Mouse (Mus musculus): Measurements from ENCODE around the gene Afap1.

Afap1 gene

GRCm38 (mm10) chr5:35893093-35893804 lies at the start of gene Afap1:
Gene Afap1 (plus strand): TSS chr5:35893319.
- DNase-seq (ENCODE audit: low spot score) = peak; percentile 99

- no peak for DNase-seq (ENCODE audit: low spot score)
These were observed 41.6 kb upstream of the Afap1 start for GRCm38 (mm10) chr5:35851485-35851884.

GRCm38 (mm10) chr5:35853463-35853862 lies 39.7 kb upstream of the Afap1 start:
- no peak for DNase-seq (ENCODE audit: low spot score)

- no peak for DNase-seq (ENCODE audit: low spot score)
These were observed 36.9 kb upstream of the Afap1 start for GRCm38 (mm10) chr5:35856245-35856644.

- peak; percentile 56 for DNase-seq (ENCODE audit: low spot score)
These were observed 35.0 kb upstream of the Afap1 start for GRCm38 (mm10) chr5:35858069-35858468.

- DNase-seq (ENCODE audit: low spot score) = no peak
These were observed 31.7 kb upstream of the Afap1 start for GRCm38 (mm10) chr5:35861456-35861855.

GRCm38 (mm10) chr5:35869973-35870372 lies 23.1 kb upstream of the Afap1 start:
- no peak for DNase-seq (ENCODE audit: low spot score)

GRCm38 (mm10) chr5:35870408-35871012 lies 22.6 kb upstream of the Afap1 start:
- DNase-seq (ENCODE audit: low spot score) = peak; percentile 61

GRCm38 (mm10) chr5:35873382-35873781 lies 19.7 kb upstream of the Afap1 start:
- no peak for DNase-seq (ENCODE audit: low spot score)

- no peak for DNase-seq (ENCODE audit: low spot score)
These were observed 16.9 kb upstream of the Afap1 start for GRCm38 (mm10) chr5:35876236-35876635.

GRCm38 (mm10) chr5:35879199-35879598 lies 13.9 kb upstream of the Afap1 start:
- DNase-seq (ENCODE audit: low spot score) = no peak

- DNase-seq (ENCODE audit: low spot score) = no peak
These were observed 10.7 kb upstream of the Afap1 start for GRCm38 (mm10) chr5:35882391-35882790.

- DNase-seq (ENCODE audit: low spot score) = peak; percentile 45
These were observed 8.9 kb upstream of the Afap1 start for GRCm38 (mm10) chr5:35884262-35884661.

GRCm38 (mm10) chr5:35884689-35885088 lies 8.4 kb upstream of the Afap1 start:
- DNase-seq (ENCODE audit: low spot score) = no peak

- DNase-seq (ENCODE audit: low spot score) = no peak
These were observed 4.2 kb upstream of the Afap1 start for GRCm38 (mm10) chr5:35888959-35889358.

- no peak for DNase-seq (ENCODE audit: low spot score)
These were observed 3.5 kb upstream of the Afap1 start for GRCm38 (mm10) chr5:35889641-35890040.

- no peak for DNase-seq (ENCODE audit: low spot score)
These were observed 2.0 kb upstream of the Afap1 start for GRCm38 (mm10) chr5:35890985-35891730.

- no peak for DNase-seq (ENCODE audit: low spot score)
These were observed 756 bp upstream of the Afap1 start for GRCm38 (mm10) chr5:35892363-35892762.

- DNase-seq (ENCODE audit: low spot score) = peak; percentile 39
These were observed 714 bp downstream of the Afap1 start for GRCm38 (mm10) chr5:35893805-35894260.

- peak; percentile 34 for DNase-seq (ENCODE audit: low spot score)
These were observed 1.4 kb downstream of the Afap1 start for GRCm38 (mm10) chr5:35894295-35895047.

- DNase-seq (ENCODE audit: low spot score) = no peak
These were observed 2.8 kb downstream of the Afap1 start for GRCm38 (mm10) chr5:35895926-35896325.

GRCm38 (mm10) chr5:35896556-35896955 lies 3.4 kb downstream of the Afap1 start:
- DNase-seq (ENCODE audit: low spot score) = no peak
